Mouse (Mus musculus): ENCODE measurements around the gene Lgals4. TPM values are rescaled to one million over a fixed set of nuclear protein-coding genes. Genes with fewer than 3 reads are reported as not detected.
A peak's percentile ranks its signal among the peaks of the same experiment; 100 is the strongest.

The Lgals4 gene
- total RNA-seq, 2 experiments from 2014 or later = 2.4 to 2.7 TPM

- DNase-seq (ENCODE audit: extremely low spot score in 1 of 2, low spot score in 2 of 2) = no peak
- intact Hi-C loops (cut with DNase I) = no loop called here
Observed at GRCm38 (mm10) chr7:28806869-28807268, 26.8 kb upstream of the Lgals4 start.

GRCm38 (mm10) chr7:28807641-28808220 lies 25.9 kb upstream of the Lgals4 start:
- intact Hi-C loops (cut with DNase I) = no loop called here
- no peak for DNase-seq (ENCODE audit: extremely low spot score in 1 of 2, low spot score in 2 of 2)

- intact Hi-C loops (cut with DNase I) = no loop called here
- DNase-seq (ENCODE audit: extremely low spot score in 1 of 2, low spot score in 2 of 2) = no peak
Observed at GRCm38 (mm10) chr7:28808221-28808941, 25.3 kb upstream of the Lgals4 start, which contains the start of gene Hnrnpl. Hnrnpl (plus strand) TSS chr7:28808541.

- intact Hi-C loops (cut with DNase I) = no loop called here
Observed at GRCm38 (mm10) chr7:28808957-28809393, 24.7 kb upstream of the Lgals4 start.

GRCm38 (mm10) chr7:28809401-28810089 lies 24.1 kb upstream of the Lgals4 start:
- DNase-seq (ENCODE audit: extremely low spot score in 1 of 2, low spot score in 2 of 2) = peak in 1 of 2 experiments; percentile 78
- intact Hi-C loops (cut with DNase I) = no loop called here

More at GRCm38 (mm10) chr7:28808957-28809393, 24.7 kb upstream of the Lgals4 start:
- peak; percentile 94 to 98 for DNase-seq (ENCODE audit: extremely low spot score in 1 of 2, low spot score in 2 of 2)

GRCm38 (mm10) chr7:28810107-28811066 lies 23.3 kb upstream of the Lgals4 start:
- intact Hi-C loops (cut with DNase I) = no loop called here
- peak; percentile 98 to 99 for DNase-seq (ENCODE audit: extremely low spot score in 1 of 2, low spot score in 2 of 2)

GRCm38 (mm10) chr7:28811228-28811627 lies 22.4 kb upstream of the Lgals4 start:
- intact Hi-C loops (cut with DNase I) = no loop called here
- DNase-seq (ENCODE audit: extremely low spot score in 1 of 2, low spot score in 2 of 2) = peak; percentile 87 to 98

GRCm38 (mm10) chr7:28811640-28812275 lies 21.9 kb upstream of the Lgals4 start:
- intact Hi-C loops (cut with DNase I) = no loop called here
- no peak for DNase-seq (ENCODE audit: extremely low spot score in 1 of 2, low spot score in 2 of 2)

- intact Hi-C loops (cut with DNase I) = no loop called here
- no peak for DNase-seq (ENCODE audit: extremely low spot score in 1 of 2, low spot score in 2 of 2)
Observed at GRCm38 (mm10) chr7:28812436-28812835, 21.2 kb upstream of the Lgals4 start.

- intact Hi-C loops (cut with DNase I) = no loop called here
- DNase-seq (ENCODE audit: extremely low spot score in 1 of 2, low spot score in 2 of 2) = no peak
Observed at GRCm38 (mm10) chr7:28812949-28813348, 20.7 kb upstream of the Lgals4 start.

- DNase-seq (ENCODE audit: extremely low spot score in 1 of 2, low spot score in 2 of 2) = no peak
- intact Hi-C loops (cut with DNase I) = no loop called here
Observed at GRCm38 (mm10) chr7:28814306-28815034, 19.2 kb upstream of the Lgals4 start.

GRCm38 (mm10) chr7:28815230-28815629 lies 18.4 kb upstream of the Lgals4 start:
- DNase-seq (ENCODE audit: extremely low spot score in 1 of 2, low spot score in 2 of 2) = no peak
- intact Hi-C loops (cut with DNase I) = no loop called here

GRCm38 (mm10) chr7:28816201-28816600 lies 17.5 kb upstream of the Lgals4 start:
- DNase-seq (ENCODE audit: extremely low spot score in 1 of 2, low spot score in 2 of 2) = no peak
- intact Hi-C loops (cut with DNase I) = no loop called here

GRCm38 (mm10) chr7:28816920-28817319 lies 16.7 kb upstream of the Lgals4 start:
- intact Hi-C loops (cut with DNase I) = no loop called here
- DNase-seq (ENCODE audit: extremely low spot score in 1 of 2, low spot score in 2 of 2) = no peak

- no peak for DNase-seq (ENCODE audit: extremely low spot score in 1 of 2, low spot score in 2 of 2)
- intact Hi-C loops (cut with DNase I) = no loop called here
Observed at GRCm38 (mm10) chr7:28817524-28817923, 16.1 kb upstream of the Lgals4 start.

GRCm38 (mm10) chr7:28817957-28818356 lies 15.7 kb upstream of the Lgals4 start:
- intact Hi-C loops (cut with DNase I) = no loop called here
- DNase-seq (ENCODE audit: extremely low spot score in 1 of 2, low spot score in 2 of 2) = no peak

GRCm38 (mm10) chr7:28818436-28818835 lies 15.2 kb upstream of the Lgals4 start:
- no peak for DNase-seq (ENCODE audit: extremely low spot score in 1 of 2, low spot score in 2 of 2)
- intact Hi-C loops (cut with DNase I) = no loop called here
